13 mouse cellular contexts compared by ENCODE assay signal in the genomic region with DNA sequence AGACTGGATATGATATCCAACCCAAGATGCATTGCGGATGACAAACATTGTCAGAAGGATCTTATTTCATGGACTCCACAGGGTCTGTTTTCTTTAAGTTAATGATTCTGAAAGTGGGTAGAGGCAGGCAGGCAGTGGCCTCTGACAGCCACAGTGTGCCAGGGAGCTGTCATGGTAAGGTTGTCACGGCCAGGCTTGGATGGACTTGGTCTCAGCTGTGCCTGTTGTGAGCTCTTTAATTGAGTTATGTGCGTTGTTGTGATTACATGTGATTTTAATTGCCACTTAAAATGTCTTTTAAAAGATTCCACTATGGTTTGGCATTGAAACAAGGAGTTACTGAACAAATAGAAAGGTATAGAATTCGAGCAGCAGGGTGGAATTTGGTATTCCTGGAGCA.
"Had no signal": no experiment of that assay in that cellular context is flagged by ENCODE, and none has a peak within 500 bp of the region (broad histone marks: within the 10 kb centered on the region; RNA-seq: fewer than 3 reads in every experiment).

No protein-coding gene starts in this region.

- H3K4me2 ChIP-seq: limb, embryonic 12.5 days; liver, embryonic 13.5 days; midbrain, embryonic 13.5 days; neural tube, embryonic 15.5 days had no signal

- ATAC-seq: intestine, postnatal 0 days; midbrain, embryonic 13.5 days had no signal

- DNase-seq: kidney, postnatal 25 days; liver; liver, embryonic 13.5 days; lung, adult 18-20 months; right cerebral cortex, postnatal 4 days; spleen, adult 18-20 months; thymus, adult 18-20 months; thymus, postnatal 14 days had no signal

- H3K27ac ChIP-seq: limb, embryonic 12.5 days; liver, embryonic 13.5 days; midbrain, embryonic 13.5 days; neural tube, embryonic 15.5 days had no signal

- H3K4me1 ChIP-seq: limb, embryonic 12.5 days; liver, embryonic 13.5 days had no signal

- H3K9me3 ChIP-seq: limb, embryonic 12.5 days; liver, embryonic 13.5 days; midbrain, embryonic 13.5 days; neural tube, embryonic 15.5 days had no signal

- H3K27me3 ChIP-seq: limb, embryonic 12.5 days; midbrain, embryonic 13.5 days; neural tube, embryonic 15.5 days had no signal

- H3K36me3 ChIP-seq: limb, embryonic 12.5 days; liver, embryonic 13.5 days; midbrain, embryonic 13.5 days; neural tube, embryonic 15.5 days had no signal

- H3K4me3 ChIP-seq: limb, embryonic 12.5 days; liver, embryonic 13.5 days; midbrain, embryonic 13.5 days; myocyte; neural tube, embryonic 15.5 days had no signal

- H3K9ac ChIP-seq: limb, embryonic 12.5 days; liver, embryonic 13.5 days; midbrain, embryonic 13.5 days; neural tube, embryonic 15.5 days had no signal
